Mouse (Mus musculus) kidney, postnatal 14 days (tissue): ENCODE measurements at regions not wholly inside any gene's neighbourhood (a gene's known extent, or its start where the extent isn't known, plus 50 kb on each side); places are given as distances from the start of the nearest gene placed in this dataset.
A peak's percentile ranks its signal among the peaks of the same experiment; 100 is the strongest.

Experiments used
- DNase-seq: peaks from one replicate; pipeline ENCODE4 v3.0.0; 2022; ENCODE audit warnings: mixed read lengths

DNA sequence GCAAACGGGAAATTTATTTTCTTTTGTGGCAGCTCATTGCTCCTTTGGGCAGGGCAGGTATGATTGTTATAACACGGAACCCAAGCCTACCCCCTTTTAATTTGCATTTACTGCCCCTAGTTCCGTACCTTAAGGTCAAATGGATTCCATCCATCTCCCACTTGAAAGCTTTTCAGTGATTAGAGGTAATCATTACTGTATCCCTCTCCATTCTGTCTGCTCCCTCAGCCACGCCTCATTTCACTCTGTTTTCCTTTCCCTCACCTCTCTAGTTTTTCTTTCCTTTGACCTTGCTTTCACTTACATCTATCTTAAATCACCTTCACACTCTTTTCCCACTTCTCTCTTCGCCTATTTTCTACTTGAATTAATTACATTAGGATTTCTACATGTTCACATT lies 481.2 kb upstream of the Pdzrn3 start:
- no peak for DNase-seq

DNA sequence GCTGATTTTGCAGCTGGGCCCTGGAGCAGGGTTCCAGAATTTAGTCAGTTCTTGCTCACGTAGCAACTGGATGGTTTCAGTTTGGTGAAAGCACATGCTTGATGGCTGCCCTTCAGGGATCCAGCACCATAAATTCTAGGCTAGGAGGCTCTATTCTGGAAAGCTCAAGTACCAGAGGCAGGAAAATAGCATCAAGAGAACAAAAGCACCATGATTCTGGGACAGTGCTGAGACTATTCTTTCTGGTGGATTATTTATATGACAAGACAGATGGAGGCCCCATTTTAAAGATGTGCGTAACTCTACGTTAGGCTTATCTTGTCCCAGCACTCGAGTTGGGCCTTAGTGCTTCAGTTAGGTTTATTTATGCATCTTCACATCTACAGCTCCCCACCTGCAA lies 463.0 kb upstream of the Pdzrn3 start:
- no peak for DNase-seq

DNA sequence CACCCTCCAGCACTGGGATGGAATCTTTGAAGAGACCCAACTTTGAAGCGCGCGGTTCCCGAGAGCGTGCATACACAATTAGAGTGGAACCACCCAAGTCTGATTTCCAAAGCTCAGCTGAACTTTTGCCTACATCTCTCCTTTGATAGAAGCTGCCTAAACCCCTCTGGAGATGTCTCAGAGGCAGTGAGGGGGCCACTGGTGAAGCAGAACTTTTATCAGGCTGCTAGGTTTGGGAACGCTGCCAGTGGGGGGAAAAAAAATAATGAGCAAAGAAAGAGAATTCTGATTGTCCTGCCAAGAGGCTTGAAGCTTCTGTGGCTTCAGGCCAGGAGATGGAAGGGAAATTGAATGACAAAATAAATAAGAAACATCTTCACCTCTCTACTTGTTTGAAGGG lies 459.9 kb upstream of the Pdzrn3 start:
- DNase-seq: peak; percentile 21

DNA sequence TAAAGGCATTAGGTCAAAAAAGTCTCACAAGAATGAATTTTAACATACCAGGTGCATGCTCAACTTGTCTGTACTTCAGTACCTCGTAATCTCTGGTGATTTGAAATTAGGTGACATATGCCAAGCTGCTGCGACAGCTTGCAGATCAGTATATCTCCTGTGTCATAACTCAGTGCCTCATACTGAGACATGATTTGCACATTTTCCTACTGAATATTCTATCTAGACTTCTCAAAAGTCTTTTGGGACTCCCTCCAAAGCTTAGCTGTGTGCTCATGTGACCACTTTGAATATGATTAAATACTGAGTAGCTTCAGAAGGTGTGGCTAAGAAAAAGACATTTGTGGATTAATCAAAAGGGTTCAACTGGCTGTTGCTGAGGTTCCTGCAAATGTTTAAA lies 416.3 kb upstream of the Pdzrn3 start:
- DNase-seq: no peak

DNA sequence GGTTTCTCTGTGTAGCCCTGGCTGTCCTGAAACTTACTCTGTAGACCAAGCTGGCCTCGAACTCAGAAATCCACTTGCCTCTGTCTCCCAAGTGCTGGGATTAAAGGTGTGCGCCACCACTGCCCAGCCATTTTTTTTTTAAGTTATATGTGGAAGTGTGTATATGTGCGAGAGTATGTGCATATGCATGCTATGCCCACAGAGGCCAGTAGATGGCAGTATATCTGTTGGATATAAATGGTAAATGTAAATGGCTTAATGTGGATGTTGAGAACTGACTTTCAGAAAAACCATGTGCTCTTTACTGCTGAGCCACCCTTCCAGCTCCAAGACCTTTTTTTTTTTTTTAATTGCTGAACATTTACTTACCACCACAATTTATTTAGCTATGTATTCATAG lies 400.2 kb upstream of the Pdzrn3 start:
- DNase-seq: no peak

DNA sequence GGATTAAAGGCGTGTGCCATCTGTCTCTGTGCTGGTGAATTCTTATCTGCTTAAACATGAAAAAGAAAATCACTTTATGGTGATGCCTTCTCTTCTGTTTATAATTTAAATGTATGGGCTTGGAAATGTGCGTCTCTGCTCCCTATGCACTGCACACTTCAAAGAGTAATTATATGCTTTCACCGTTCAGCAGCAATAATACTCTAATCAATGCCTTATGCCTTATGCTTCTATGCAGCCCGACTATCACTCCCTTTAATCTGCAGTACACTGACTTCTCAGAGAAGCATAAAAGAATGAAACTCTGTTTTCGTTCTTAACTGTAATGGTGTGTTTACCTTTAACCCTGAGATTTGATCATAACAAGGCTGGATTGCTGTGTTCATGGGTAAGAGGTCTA lies 395.5 kb upstream of the Pdzrn3 start:
- no peak for DNase-seq

DNA sequence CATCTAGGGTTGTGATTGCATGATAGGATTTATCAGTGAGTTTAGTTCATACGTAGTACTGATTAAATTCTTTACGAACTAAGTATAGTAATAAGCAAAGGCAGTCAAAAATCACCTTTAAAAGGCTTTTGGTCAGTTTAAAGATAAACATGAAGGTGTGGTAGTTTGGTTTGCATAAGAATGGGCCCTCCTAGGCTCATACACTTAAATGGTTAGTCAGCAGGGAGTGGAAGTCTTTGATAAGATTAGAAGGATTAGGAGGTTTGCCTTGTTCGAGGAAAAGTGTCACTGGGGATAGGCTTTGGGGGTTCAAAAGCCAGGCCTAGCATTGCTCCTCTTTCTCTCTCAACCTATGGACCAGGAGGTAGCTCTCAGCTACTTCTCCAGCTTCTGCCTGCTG lies 357.4 kb upstream of the Pdzrn3 start:
- no peak for DNase-seq

DNA sequence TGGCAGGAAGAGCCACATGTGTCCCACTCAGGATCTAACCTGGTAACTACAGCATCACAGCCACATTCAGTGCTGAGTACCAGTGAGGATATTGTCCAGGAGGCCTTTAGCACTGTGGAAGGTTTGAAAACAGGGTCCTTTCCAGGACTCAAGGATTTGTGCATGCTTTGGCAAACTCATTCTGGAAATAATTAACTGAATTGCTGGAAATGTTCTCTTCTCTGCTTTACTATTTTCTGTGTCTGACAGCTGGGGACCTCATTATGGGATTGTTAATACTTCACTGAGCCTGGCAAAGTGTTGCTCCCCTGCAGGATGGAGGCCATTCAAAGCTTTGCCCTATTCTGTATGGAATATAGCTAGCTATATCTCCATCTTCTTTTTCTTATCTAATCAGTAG lies 342.8 kb upstream of the Pdzrn3 start:
- peak; percentile 14 for DNase-seq

DNA sequence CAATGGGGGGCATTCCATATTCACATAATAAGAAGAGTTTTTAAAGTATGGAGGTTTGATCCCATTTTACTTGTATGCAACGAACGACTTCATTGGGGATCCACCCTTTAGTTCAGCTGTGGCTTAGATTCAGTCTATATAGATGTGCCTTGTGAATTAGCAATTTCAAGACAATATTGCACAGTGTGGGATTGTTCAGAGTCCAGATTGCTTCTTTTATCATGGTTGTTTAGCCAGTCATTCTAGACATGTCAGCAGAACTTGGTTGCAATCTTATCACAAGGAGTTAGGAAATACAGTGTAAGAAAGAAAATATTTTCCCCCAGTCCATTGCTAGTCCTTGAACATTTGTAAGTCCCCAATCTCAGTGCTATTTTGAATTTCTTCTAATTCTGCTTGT lies 312.0 kb upstream of the Pdzrn3 start:
- DNase-seq: no peak

DNA sequence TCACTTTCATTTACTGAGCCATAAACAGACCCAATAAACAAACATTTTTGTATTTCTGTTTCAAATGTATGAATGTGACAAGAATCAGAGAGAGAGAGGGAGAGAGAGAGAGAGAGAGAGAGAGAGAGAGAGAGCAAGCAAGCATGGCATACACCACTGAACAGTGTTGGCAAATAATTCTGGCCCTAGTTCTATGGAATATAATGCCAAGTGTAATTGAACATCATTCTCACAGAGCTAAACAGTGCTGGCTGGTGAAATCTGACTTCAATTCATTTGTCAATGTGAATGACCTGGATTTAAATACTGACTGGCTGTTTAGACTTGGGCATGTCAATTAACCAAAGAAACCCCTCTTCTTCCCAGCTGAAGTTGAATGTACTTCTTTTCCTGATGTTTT lies 308.9 kb upstream of the Pdzrn3 start:
- no peak for DNase-seq

DNA sequence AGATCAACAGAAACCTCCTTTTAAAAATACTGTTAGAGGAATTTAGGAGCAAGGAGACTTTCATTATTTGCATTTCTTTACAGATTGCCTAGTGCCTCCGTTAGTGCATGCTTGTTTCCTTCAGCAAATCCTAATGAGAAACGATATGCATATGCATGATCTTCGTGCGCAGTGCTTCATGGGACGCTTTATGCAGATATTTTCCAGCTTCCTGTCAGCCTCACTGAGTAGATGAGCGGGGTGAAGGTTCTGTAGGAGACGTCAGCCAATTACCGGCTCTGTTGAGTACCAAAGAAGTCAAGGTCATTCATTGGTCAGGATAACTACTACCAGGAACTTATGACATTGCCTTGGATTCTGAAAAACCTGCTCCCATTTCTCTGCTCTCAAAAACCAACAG lies 308.0 kb upstream of the Pdzrn3 start:
- DNase-seq: no peak

DNA sequence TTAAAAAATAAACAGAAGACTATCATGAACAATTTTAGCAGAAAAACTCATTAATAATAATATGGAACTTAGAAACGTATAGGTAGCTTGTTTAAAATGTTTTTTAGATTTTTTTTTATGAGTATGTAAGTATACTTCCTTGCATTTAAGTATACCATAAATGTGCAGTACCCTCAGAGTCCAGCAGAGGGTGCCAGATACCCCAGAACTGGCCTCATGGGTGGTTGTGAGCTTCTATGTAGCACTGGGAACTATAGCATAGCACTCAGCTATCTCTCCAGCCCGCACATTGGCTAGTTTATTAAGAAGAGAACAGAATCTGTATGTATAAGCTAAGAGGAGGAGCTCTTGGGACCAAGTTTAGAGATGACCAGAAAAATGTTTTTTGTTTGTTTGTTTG lies 306.7 kb upstream of the Pdzrn3 start:
- DNase-seq: no peak

DNA sequence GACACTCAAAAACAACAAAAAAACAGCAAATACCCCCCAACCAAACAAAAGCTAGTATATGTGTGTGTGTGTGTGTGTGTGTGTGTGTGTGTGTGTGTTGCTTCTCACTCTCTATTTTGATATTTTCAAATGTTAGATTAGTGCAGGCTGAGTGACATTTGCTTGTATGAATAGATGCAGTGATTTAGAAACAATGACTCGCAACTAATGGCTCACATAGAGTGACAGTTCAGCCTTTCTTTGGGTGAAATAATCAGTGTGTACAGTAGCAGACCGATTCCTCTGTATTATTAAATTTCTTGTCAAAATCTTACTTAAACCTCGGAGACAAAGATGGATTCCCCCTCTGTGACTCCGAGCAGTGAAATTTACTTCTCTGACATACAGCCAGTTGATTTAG lies 297.1 kb upstream of the Pdzrn3 start:
- DNase-seq: no peak

DNA sequence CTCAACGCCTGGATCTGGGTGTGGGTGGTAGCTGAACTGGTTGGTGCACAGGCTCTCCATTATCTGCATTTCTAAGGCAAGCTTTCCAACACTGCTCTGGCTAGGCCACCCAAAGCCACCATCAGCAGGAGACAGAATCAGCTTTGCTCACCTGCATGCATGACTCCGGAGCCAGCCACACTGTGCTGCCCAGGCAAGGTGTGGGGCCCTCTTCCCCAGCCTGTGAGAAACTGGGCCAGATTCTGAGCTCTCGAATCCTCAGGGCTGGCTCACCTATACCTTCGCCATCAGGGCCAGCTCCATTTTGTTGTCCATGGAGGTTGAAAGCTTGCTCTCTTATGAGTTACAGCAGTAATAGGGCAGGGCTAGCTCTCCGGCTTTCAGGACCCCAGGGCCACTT lies 293.1 kb upstream of the Pdzrn3 start:
- DNase-seq: no peak

DNA sequence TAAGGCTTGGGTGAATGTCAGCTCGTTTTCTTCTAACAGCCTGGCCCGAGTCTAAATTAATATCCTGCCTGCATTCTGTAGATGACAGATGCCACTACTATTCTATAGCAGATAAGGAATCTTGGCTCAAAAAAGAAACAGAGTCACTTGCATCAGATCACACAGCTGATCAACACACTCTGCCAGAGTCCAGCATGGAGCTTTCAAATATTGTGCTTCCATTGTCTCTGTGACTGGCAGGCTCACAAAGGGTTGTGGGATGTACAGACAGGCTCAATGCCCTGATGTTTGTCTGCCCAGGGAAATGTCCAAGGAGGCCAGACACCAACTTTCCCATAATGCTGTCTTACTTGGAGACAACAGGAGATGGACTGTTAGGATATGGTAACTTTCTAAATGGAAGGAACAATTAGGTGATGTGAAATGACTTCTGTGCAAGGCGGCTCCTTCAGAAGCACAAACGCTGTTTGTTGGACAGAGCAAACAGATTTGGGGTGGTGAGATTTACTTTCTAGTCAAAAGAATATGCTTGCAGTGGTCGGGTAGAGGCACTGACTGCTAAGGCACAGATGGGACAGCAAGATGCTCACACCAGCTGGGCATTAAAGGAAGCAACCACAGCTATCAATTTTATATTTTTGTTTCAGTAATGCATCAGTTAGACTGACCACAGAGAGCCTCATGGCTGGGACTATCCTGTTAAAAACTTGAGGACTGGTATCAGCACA lies 291.6 kb upstream of the Pdzrn3 start:
- no peak for DNase-seq

DNA sequence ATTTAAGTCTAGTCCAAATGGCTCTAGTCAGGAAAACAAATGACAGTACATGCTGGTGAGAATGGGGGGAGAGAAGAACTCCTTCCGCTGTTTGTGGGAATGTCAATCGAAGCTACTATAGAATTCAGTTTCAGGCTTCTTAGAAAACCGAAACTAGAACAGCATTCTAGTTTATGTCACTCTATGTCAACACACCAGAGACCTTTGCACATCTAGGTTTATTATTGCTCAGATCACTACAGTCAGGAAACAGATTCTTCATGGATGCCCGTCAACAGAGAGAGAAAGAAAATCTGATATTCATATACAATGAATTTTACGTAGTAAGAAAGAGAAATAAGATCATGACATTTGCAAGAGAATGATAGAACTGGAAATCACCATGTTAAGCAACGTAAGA lies 276.7 kb upstream of the Pdzrn3 start:
- no peak for DNase-seq

DNA sequence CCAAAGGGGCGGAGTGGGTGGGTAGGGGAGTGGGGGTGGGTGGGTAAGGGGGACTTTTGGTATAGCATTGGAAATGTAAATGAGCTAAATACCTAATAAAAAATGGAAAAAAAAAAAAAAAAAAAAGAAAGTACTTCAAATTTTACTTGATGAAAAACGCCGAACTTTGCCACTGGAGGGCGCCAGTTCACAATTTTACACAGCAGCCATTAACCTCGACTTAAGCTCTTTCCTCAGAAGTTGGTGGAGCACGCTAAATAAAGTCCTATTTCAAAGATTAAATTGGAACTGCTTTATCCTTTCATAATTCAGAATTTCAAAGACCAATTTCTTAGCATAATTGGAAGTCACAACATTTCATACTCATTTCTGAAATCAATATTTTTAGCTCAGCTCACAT lies 272.7 kb upstream of the Pdzrn3 start:
- peak; percentile 58 for DNase-seq

DNA sequence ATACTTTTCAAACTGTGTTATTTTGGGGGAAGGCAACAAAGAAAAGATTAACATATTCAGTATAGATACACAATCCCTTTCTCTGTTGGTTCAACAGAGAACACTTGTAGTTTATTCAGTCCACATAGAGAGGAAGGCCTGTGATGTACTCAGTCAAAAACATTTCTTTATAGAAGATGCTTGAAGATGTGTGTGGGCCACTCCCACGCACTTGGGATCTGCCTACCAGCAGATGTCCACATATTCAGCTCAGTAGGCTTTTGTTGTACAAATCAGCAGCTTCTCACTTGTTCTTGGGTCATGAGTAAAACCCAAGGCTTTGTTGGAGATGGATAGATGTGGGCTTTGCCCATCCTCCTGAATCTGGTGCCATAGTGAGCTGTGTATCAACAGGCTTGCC lies 239.6 kb upstream of the Pdzrn3 start:
- no peak for DNase-seq

DNA sequence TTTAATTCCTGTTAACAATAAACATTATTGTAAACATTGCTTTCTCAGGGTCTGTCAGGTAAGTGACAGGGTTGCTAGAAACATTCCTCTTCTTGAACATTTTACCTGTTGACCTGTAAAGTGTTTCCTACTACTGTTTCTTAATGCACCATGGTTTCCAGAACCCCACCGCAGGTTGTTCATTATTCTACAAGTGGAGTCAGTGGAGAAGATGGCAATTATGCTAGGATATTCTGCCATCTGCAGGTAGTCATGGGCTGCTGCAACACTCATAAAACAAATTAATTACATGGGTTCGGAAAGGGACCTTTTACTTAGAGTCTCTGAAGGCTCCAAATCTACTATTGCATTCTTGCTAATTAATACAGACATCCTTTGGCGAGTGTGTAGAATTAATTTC lies 239.1 kb upstream of the Pdzrn3 start:
- peak; percentile 10 for DNase-seq

DNA sequence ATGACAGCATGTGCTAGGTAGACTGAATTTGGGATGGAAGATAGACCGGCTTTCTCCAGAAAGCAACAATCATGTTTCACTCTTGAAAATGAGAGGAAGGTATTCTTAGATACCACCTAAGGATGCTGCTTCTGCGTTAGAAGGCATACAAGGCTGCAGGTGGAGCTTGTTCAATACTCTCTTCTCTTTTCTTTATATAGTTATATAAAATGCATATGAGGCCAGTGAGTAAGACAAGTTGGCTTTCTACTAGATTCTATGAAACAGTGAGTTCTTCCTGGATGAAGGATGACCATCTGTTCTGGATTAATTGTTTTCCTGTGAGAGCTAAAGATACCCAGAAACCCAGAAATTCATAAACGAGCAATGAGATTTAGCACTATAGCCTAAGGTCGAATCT lies 231.3 kb upstream of the Pdzrn3 start:
- DNase-seq: no peak

DNA sequence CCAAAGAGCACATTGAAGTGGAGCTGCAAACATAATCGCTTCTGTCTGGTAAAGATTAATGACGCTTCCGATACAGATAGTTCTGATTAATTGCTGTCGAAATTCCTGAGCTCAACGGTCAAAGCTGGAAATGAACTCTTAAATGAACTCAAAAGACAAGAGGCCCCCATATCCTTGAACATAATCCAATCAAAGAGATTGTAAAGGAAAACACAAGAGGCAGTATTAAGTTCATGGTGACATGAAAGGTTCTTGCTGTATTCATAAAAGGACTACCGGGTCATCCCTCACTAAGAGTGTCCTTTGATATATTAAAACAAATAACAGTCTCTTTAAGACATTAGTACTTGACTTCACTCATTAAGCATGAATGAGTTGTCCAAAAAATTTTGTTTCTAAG lies 225.4 kb upstream of the Pdzrn3 start:
- DNase-seq: no peak

DNA sequence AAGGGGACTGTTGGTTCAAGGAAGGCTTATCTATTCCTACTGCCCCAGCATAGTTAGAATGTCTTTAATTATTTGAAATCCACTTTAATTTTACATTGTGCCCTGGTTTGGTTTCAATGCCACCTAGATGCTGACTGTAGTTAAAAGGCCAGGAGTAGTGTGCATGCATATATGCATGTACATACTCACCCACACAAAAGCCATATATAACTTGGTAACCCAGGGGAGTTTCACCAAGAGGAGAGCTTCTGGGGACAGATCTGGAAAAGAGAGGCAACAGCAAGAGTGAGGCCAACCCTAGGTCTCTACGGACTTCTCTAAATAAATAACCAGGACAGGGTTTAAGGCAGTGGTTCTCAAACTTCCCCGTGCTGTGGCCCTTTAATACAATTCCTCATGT lies 219.3 kb upstream of the Pdzrn3 start:
- DNase-seq: no peak

DNA sequence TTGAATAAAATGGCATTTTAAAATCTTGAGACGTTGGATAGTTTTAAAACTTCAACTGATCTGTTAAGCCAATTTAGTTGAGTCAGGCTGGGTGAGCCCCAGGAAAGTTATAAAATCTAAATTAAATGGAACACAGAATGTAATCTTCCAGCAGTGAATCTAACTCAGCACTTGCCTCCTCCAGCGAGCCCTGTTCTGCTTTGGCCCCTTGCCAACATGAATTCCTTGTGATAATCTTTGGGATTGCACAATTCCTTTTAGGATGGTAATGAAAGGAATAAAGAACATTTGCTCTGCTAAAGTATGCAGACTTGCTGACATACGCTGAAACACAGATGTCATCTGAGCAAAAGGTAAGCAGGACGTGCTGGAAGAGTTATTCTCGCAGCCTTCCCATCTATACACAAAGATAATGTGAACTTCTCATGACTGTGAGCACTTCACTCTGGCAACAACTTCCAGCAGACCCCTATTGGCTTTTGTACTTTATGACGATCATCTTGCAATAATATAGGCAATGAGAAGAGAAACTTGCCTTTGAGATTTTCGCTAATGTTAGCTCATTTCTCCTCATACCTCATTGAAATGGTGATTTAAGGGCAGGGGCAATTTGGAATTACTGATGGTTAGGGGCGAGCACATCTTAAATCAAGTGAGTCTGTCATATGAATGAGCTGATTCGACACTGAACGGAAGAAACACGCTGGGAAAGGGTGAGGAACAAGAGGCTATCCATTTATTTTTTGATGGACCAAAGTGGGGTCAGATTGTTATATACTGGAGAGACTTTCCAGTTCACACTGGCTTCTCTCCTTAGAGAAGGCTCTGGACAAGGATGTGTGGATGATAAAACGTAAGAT lies 216.3 kb upstream of the Pdzrn3 start:
- DNase-seq: peak; percentile 31

DNA sequence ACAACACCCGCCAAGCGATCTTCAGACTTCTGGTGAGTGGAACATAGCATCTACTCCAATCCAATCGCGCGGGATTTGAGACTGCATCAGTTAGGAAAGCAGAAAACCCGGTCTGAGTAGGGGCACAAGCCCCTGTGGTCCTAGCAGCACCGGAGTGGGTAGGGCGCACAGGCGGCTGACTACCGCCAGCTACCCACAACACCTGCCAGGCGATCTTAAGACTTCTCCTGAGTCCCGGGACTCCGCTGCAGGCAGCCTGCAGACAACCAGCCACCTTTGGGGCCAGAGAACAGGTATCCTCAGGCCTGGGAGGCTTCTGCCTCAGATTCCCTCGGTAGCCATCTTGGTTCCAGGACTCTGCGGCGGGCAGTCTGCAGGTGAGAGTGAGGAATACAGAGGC lies 208.2 kb upstream of the Pdzrn3 start:
- no peak for DNase-seq

DNA sequence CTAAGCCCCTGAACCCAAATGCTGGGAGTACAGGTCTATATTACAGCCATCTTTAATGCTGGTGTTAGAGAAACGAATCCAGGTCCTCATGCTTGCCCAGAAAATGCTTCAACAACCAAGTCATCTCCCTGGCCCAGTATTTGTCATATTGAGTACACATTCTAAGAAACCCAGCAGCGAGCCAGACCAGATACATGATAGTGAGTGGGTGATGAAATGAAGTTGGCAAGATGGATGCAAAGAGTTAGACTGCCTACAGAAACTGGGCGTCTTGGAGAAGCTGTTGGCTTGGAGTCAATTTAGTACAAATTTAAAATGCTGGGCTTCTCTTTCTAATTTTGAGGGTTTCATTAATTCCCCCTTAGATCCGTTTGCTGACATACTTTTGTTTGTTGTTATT lies 203.1 kb upstream of the Pdzrn3 start:
- no peak for DNase-seq
